Mouse (Mus musculus) lung, postnatal 0 days (tissue): ENCODE measurements around the gene Rtn2. TPM values are rescaled to one million over a fixed set of nuclear protein-coding genes. Genes with fewer than 3 reads are reported as not detected.

ENCODE experiments used
- ATAC-seq: fragments of 200-750 bp; cut with Nextera tagmentation; 2 replicates; pipeline ENCODE4 v1.8.0; 2017; ENCODE audit warnings: moderate library complexity
- DNase-seq: peaks from one replicate; pipeline ENCODE4 v3.0.0-alpha.2; 2016; ENCODE audit warnings: low spot score
- H3K27ac ChIP-seq: fragments of 300-500 bp; sonication (generic); 2 replicates; pipeline ENCODE4 v1.5.1; 2014; ENCODE audit warnings: antibody characterized with exemption, mild to moderate bottlenecking, low read length, mixed read lengths
- H3K27me3 ChIP-seq: fragments of 300-500 bp; sonication (generic); replicated peaks from 2 replicates; pipeline ENCODE4 v1.6.1; 2014; ENCODE audit warnings: low read length, mixed read lengths; ENCODE audit not compliant: insufficient read depth
- H3K36me3 ChIP-seq: fragments of 300-500 bp; sonication (generic); 2 replicates; pipeline ENCODE4 v1.6.1; 2014; ENCODE audit warnings: low read length, mixed read lengths; ENCODE audit not compliant: insufficient read depth
- H3K4me1 ChIP-seq: fragments of 300-500 bp; sonication (generic); 2 replicates; pipeline ENCODE4 v1.6.1; 2014; ENCODE audit warnings: antibody characterized with exemption, low read depth, low read length, mixed read lengths; ENCODE audit not compliant: insufficient read depth
- H3K4me2 ChIP-seq: fragments of 300-500 bp; sonication (generic); replicated peaks from 2 replicates; pipeline ENCODE4 v1.6.1; 2014; ENCODE audit warnings: low read depth, mild to moderate bottlenecking, low read length, moderate library complexity, mixed read lengths
- H3K4me3 ChIP-seq: fragments of 300-500 bp; sonication (generic); 2 replicates; pipeline ENCODE4 v1.5.1; 2014; ENCODE audit warnings: low read depth, low read length
- H3K9ac ChIP-seq: fragments of 300-500 bp; sonication (generic); replicated peaks from 2 replicates; pipeline ENCODE4 v1.6.1; 2014; ENCODE audit warnings: low read depth, mild to moderate bottlenecking
- H3K9me3 ChIP-seq: fragments of 300-500 bp; sonication (generic); 2 replicates; pipeline ENCODE4 v1.6.1; 2016; ENCODE audit warnings: low read length, mixed read lengths
- CTCF ChIP-seq: IDR thresholded peaks from 2 replicates; pipeline ENCODE4 v1.5.1; 2016; ENCODE audit warnings: antibody characterized with exemption, mild to moderate bottlenecking
- EP300 ChIP-seq: IDR thresholded peaks from 2 replicates; pipeline ENCODE4 v1.6.1; 2016; ENCODE audit warnings: antibody characterized with exemption, mild to moderate bottlenecking, control low read depth
- WGBS: fragments of 180-500 bp; shearing (Covaris S2); extraction: QIAGEN DNeasy Blood & Tissue Kit; methylation state at CpG from one replicate; pipeline ENCODE4 v1.1.7; 2014; 5-methylcytosine and 5-hydroxymethylcytosine counted together
- polyA plus RNA-seq: library from polyadenylated mRNA; unstranded; fragments of >200 nt; fragmentation: Nextera tagmentation; extraction: Ambion mirVana; gene quantifications from 2 replicates; pipeline ENCODE4 v1.2.1, GENCODE M21; 2015

Rtn2 gene
- polyA plus RNA-seq, 1 experiment from 2014 or later = 26.6 TPM

GRCm38 (mm10) chr7:19297034-19297433 lies 14.6 kb downstream of the Rtn2 start:
- 88% methylated on average over 6 of the region's 6 CpGs for WGBS
- TF ChIP-seq CTCF (no peak; the same call in 1 of the 2 replicates), EP300 (no peak)
- ATAC-seq = no peak

GRCm38 (mm10) chr7:19297794-19298193 lies 15.4 kb downstream of the Rtn2 start:
- Histone ChIP-seq H3K9ac (no peak overlapping the region), H3K27ac (no peak overlapping the region), H3K27me3 (peaks cover 8% of the 10 kb centered on the region), H3K4me3 (no peak overlapping the region), H3K4me1 (no peaks in the 10 kb centered on the region), H3K4me2 (no peak overlapping the region), H3K9me3 (no peaks in the 10 kb centered on the region), H3K36me3 (no peaks in the 10 kb centered on the region)
- WGBS = 82% methylated on average over 5 of the region's 5 CpGs
- ATAC-seq (no peak), DNase-seq (no peak)
- no peak for TF ChIP-seq EP300
- no peak for TF ChIP-seq CTCF

More at GRCm38 (mm10) chr7:19297034-19297433, 14.6 kb downstream of the Rtn2 start:
- no peak for DNase-seq
- Histone ChIP-seq H3K27ac (no peak overlapping the region), H3K9me3 (no peaks in the 10 kb centered on the region), H3K27me3 (peaks cover under 1% of the 10 kb centered on the region; the same call in 1 of the 2 replicates), H3K36me3 (no peaks in the 10 kb centered on the region), H3K4me2 (no peak overlapping the region), H3K4me3 (no peak overlapping the region), H3K4me1 (no peaks in the 10 kb centered on the region), H3K9ac (no peak overlapping the region)

- H3K9ac ChIP-seq = no peak overlapping the region
- DNase-seq (peak; percentile 65), ATAC-seq (no peak)
- no peak overlapping the region for H3K27ac ChIP-seq
- H3K4me2 ChIP-seq = no peak overlapping the region
- peaks cover 7% of the 10 kb centered on the region; the same call in 1 of the 2 replicates for H3K4me1 ChIP-seq
- TF ChIP-seq EP300 = no peak
- TF ChIP-seq CTCF = peak; percentile 85
- H3K27me3 ChIP-seq = peaks cover 22% of the 10 kb centered on the region
- H3K36me3 ChIP-seq = no peaks in the 10 kb centered on the region
- H3K4me3 ChIP-seq = no peak overlapping the region
- no peaks in the 10 kb centered on the region for H3K9me3 ChIP-seq
- 16% methylated on average over 3 of the region's 3 CpGs for WGBS
These were observed 16.8 kb downstream of the Rtn2 start for GRCm38 (mm10) chr7:19299194-19299593.

- ATAC-seq (peak; percentile 78), DNase-seq (peak; percentile 77)
- TF ChIP-seq CTCF (peak; percentile 96), EP300 (peak; percentile 72)
- WGBS = under 1% methylated on average over 29 of the region's 29 CpGs
- no peaks in the 10 kb centered on the region for H3K36me3 ChIP-seq
- peak overlapping the region; percentile 31 for H3K4me3 ChIP-seq
- H3K27ac ChIP-seq = no peak overlapping the region
- H3K4me2 ChIP-seq = peak overlapping the region; percentile 54
- peaks cover 10% of the 10 kb centered on the region; the same call in 1 of the 2 replicates for H3K4me1 ChIP-seq
- H3K27me3 ChIP-seq = peaks cover 38% of the 10 kb centered on the region
- no peaks in the 10 kb centered on the region for H3K9me3 ChIP-seq
- H3K9ac ChIP-seq = peak overlapping the region; percentile 45; the same call in 1 of the 2 replicates
These were observed 18.3 kb downstream of the Rtn2 start for GRCm38 (mm10) chr7:19300501-19301421.

GRCm38 (mm10) chr7:19301461-19302263 lies 19.2 kb downstream of the Rtn2 start:
- no peaks in the 10 kb centered on the region for H3K36me3 ChIP-seq
- peaks cover 46% of the 10 kb centered on the region for H3K27me3 ChIP-seq
- peak overlapping the region; percentile 54; the same call in 1 of the 2 replicates for H3K4me2 ChIP-seq
- H3K4me1 ChIP-seq = peaks cover 10% of the 10 kb centered on the region; the same call in 1 of the 2 replicates
- WGBS = 10% methylated on average over 16 of the region's 16 CpGs
- DNase-seq = no peak
- no peak overlapping the region for H3K27ac ChIP-seq
- peak overlapping the region; percentile 6; the same call in 1 of the 2 replicates for H3K9ac ChIP-seq
- TF ChIP-seq CTCF = no peak
- no peak for TF ChIP-seq EP300
- H3K4me3 ChIP-seq = peak overlapping the region; percentile 31; the same call in 1 of the 2 replicates
- no peaks in the 10 kb centered on the region for H3K9me3 ChIP-seq
- ATAC-seq = no peak
